Mouse (Mus musculus) C2C12 (cell line): ENCODE measurements around the gene Plet1. TPM values are rescaled to one million over a fixed set of nuclear protein-coding genes. Genes with fewer than 3 reads are reported as not detected.
A peak's percentile ranks its signal among the peaks of the same experiment; 100 is the strongest.

Experiments
- H3K27me3 ChIP-seq: one replicate; pipeline ENCODE4 v1.6.1; 2011; ENCODE audit not compliant: control insufficient read depth, insufficient read depth, insufficient read length
- H3K36me3 ChIP-seq: one replicate; pipeline ENCODE4 v1.6.1; 2011; ENCODE audit not compliant: control insufficient read depth, insufficient read depth
- H3K4me3 ChIP-seq: one replicate; pipeline ENCODE4 v1.5.1; 2011; ENCODE audit warnings: mild to moderate bottlenecking, control low read depth; ENCODE audit not compliant: poor library complexity, insufficient read depth, severe bottlenecking
- H3K79me2 ChIP-seq: one replicate; pipeline ENCODE4 v1.6.1; 2011; ENCODE audit not compliant: control insufficient read depth, insufficient read depth
- H3K79me3 ChIP-seq: one replicate; pipeline ENCODE4 v1.6.1; 2011; ENCODE audit warnings: low read depth, control low read depth
- H3ac ChIP-seq: one replicate; pipeline ENCODE3; 2011; ENCODE audit warnings: low read depth; ENCODE audit not compliant: control insufficient read depth, insufficient read length
- CEBPB ChIP-seq: IDR thresholded peaks from one replicate; pipeline ENCODE4 v1.6.1; 2011; ENCODE audit warnings: low read depth, mild to moderate bottlenecking, control low read depth, moderate library complexity
- CTCF ChIP-seq: IDR thresholded peaks from one replicate; pipeline ENCODE4 v1.5.1; 2011; ENCODE audit not compliant: control insufficient read depth, insufficient read depth, insufficient read length
- FOSL1 ChIP-seq: IDR thresholded peaks from one replicate; pipeline ENCODE4 v1.8.0; 2011; ENCODE audit warnings: mild to moderate bottlenecking, low read length; ENCODE audit not compliant: poor library complexity, insufficient read depth, severe bottlenecking
- MAX ChIP-seq: IDR thresholded peaks from one replicate; pipeline ENCODE4 v1.6.1; 2011; ENCODE audit warnings: mild to moderate bottlenecking, control low read depth
- MYOD1 ChIP-seq: IDR thresholded peaks from one replicate; pipeline ENCODE4 v1.6.1; 2011; ENCODE audit warnings: low read depth; ENCODE audit not compliant: control insufficient read depth, insufficient read length
- MYOG ChIP-seq: IDR thresholded peaks from one replicate; pipeline ENCODE4 v1.6.1; 2011; ENCODE audit not compliant: control insufficient read depth, insufficient read length; ENCODE audit errors: extremely low read depth
- USF1 ChIP-seq: IDR thresholded peaks from one replicate; pipeline ENCODE4 v1.6.1; 2011; ENCODE audit warnings: low read depth, mild to moderate bottlenecking, control low read depth, moderate library complexity
- polyA plus RNA-seq: library from polyadenylated mRNA; unstranded; fragments of >200 nt; fragmentation: generic; extraction: Trizol; gene quantifications from one replicate; pipeline ENCODE4 v1.2.1, GENCODE M21; 2012; ENCODE audit warnings: missing spikeins

The Plet1 gene
- polyA plus RNA-seq, 1 experiment = 0.35 TPM

DNA sequence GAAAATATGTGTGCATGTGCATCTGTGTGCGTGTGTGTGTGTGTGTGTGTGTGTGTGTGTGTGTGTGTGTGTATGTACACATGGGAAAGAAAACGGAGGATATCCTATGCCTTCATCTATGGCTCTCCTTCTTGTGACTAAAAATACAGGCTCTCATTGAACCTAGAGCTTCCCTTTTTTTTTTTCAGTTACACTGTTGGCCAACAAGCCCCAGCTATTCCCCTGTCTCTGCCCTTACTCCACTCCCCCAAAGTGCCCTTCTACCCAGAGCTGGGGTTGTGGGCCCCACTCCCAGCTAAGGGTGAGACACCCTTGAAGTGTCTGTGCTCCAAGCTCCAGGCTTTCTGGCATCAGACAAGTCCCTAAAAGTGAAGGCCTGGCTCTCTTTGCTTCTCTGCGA lies 8.6 kb downstream of the Plet1 start:
- no peaks in the 10 kb centered on the region for H3K27me3 ChIP-seq
- no peaks in the 10 kb centered on the region for H3K79me2 ChIP-seq
- no peak overlapping the region for H3ac ChIP-seq
- no peak overlapping the region for H3K4me3 ChIP-seq
- H3K36me3 ChIP-seq = no peaks in the 10 kb centered on the region
- TF ChIP-seq CEBPB (no peak), FOSL1 (no peak), MYOD1 (no peak), MYOG (no peak), MAX (no peak), USF1 (no peak), CTCF (no peak)
- no peaks in the 10 kb centered on the region for H3K79me3 ChIP-seq

DNA sequence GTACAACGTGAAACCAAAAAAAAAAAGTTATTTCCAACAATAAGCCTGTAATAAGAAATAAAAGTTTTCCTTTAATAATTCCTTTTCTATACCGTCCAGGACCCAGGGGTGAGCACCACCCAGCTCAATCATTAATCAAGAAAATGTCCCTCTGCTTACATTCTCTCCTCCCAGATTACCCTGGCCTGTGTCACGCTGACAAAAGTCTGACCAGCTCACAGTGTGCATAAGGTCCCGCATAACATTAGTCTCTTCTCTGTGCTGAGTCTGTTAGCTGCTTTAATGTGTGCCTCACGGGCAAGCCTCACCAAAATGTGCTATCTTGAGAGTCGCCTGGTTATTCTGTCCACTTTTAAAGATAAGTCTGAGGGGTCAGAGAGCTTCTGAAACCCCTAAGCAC lies 11.1 kb downstream of the Plet1 start:
- no peak overlapping the region for H3K4me3 ChIP-seq
- H3ac ChIP-seq = no peak overlapping the region
- no peaks in the 10 kb centered on the region for H3K79me3 ChIP-seq
- no peaks in the 10 kb centered on the region for H3K36me3 ChIP-seq
- TF ChIP-seq USF1 = no peak
- no peak for TF ChIP-seq FOSL1
- TF ChIP-seq CTCF = no peak
- no peak for TF ChIP-seq MAX
- no peak for TF ChIP-seq CEBPB
- TF ChIP-seq MYOD1 = no peak
- no peak for TF ChIP-seq MYOG
- no peaks in the 10 kb centered on the region for H3K79me2 ChIP-seq
- no peaks in the 10 kb centered on the region for H3K27me3 ChIP-seq

DNA sequence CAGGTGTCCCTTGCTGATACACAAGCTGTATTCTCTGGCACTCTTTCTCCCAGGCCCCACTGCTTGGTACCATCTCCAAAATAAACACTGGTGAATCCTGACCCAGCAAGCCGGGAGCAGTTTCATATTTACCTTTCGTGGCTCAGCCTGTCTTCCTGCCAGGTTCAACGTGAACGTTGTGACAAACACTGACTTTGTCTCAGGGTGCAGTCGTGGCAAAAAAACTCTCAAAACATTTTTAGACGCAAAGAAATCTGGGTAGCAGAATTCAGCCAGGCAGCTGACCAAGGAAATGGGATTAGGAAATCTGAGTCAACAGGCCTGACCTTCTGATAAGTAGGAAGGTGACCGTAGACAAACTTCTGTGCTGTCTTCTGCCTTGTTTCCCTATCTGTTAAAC lies 13.2 kb downstream of the Plet1 start:
- H3ac ChIP-seq = no peak overlapping the region
- H3K27me3 ChIP-seq = no peaks in the 10 kb centered on the region
- H3K4me3 ChIP-seq = no peak overlapping the region
- no peaks in the 10 kb centered on the region for H3K79me2 ChIP-seq
- TF ChIP-seq MAX = no peak
- TF ChIP-seq USF1 = no peak
- no peak for TF ChIP-seq FOSL1
- TF ChIP-seq CTCF = no peak
- no peak for TF ChIP-seq MYOD1
- no peak for TF ChIP-seq CEBPB
- no peak for TF ChIP-seq MYOG
- H3K79me3 ChIP-seq = no peaks in the 10 kb centered on the region
- H3K36me3 ChIP-seq = no peaks in the 10 kb centered on the region

DNA sequence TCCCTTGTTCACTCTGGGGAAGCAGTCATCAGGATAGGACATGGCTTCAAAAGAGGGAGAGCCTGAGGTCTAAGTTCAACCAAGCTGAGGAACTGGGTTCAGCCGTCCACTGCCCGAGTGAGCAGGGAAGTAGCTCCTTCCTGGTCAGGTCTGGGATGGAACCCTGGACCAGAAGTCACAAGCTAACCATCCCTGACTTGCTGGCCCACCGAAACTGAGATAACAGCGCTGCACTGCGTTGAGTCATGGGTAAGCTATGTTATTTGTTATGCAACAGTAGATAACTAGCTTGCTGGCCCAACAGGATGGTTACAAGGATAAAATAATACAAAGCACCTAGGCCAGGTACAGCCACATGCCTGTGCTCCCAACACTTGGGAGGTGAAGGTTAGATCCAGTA lies 21.1 kb downstream of the Plet1 start:
- H3K36me3 ChIP-seq = no peaks in the 10 kb centered on the region
- H3K27me3 ChIP-seq = no peaks in the 10 kb centered on the region
- H3K79me2 ChIP-seq = no peaks in the 10 kb centered on the region
- no peak overlapping the region for H3K4me3 ChIP-seq
- H3ac ChIP-seq = no peak overlapping the region
- H3K79me3 ChIP-seq = no peaks in the 10 kb centered on the region
- no peak for TF ChIP-seq USF1
- no peak for TF ChIP-seq MYOG
- TF ChIP-seq CEBPB = no peak
- no peak for TF ChIP-seq MYOD1
- no peak for TF ChIP-seq MAX
- no peak for TF ChIP-seq CTCF
- TF ChIP-seq FOSL1 = no peak

DNA sequence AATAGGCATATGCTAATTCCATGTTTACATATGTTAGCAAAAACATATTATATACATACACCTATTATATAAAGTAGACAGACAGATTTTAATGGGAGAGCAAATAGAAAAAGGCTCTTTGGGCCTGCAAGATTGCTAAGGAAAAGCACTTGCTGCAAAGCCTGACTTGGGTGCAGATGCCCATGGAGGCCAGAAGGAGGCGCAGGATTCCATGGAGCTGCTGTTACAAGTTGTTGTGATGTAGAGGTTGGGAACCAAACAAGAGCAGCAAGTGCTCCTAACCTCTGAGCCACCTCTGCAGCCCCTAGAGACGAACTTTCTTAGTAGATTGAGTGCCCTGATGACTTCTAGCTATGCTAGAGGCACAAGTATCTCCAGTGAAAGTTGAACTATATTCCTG lies 24.5 kb downstream of the Plet1 start:
- no peak overlapping the region for H3ac ChIP-seq
- no peaks in the 10 kb centered on the region for H3K79me2 ChIP-seq
- TF ChIP-seq MYOD1 (no peak), USF1 (no peak), CTCF (peak; percentile 21)
- no peaks in the 10 kb centered on the region for H3K79me3 ChIP-seq
- no peaks in the 10 kb centered on the region for H3K27me3 ChIP-seq
- H3K36me3 ChIP-seq = no peaks in the 10 kb centered on the region
- no peak overlapping the region for H3K4me3 ChIP-seq

DNA sequence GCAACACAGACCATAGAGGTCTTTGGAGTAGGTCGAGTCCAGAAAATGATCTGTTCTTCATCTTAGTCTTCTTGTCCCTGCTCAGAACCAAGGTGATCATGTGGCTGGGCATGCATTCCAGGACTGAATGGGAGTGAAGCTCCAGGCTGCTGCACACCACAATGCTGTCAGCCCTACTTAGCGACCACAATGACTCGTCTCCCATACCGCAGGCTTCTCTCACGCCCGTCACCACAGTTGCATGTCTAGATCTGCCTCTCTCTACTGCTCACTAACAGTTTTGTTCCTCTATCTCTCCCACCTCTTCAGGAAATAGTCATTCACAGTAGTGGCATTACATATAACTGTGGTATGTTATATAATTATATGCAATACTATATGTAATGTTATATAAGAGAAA lies 26.4 kb downstream of the Plet1 start:
- H3ac ChIP-seq = no peak overlapping the region
- no peaks in the 10 kb centered on the region for H3K79me3 ChIP-seq
- H3K79me2 ChIP-seq = no peaks in the 10 kb centered on the region
- no peaks in the 10 kb centered on the region for H3K36me3 ChIP-seq
- H3K27me3 ChIP-seq = no peaks in the 10 kb centered on the region
- no peak overlapping the region for H3K4me3 ChIP-seq
- TF ChIP-seq FOSL1 (no peak), MAX (no peak), MYOG (no peak), USF1 (no peak), CEBPB (no peak), MYOD1 (no peak), CTCF (no peak)

DNA sequence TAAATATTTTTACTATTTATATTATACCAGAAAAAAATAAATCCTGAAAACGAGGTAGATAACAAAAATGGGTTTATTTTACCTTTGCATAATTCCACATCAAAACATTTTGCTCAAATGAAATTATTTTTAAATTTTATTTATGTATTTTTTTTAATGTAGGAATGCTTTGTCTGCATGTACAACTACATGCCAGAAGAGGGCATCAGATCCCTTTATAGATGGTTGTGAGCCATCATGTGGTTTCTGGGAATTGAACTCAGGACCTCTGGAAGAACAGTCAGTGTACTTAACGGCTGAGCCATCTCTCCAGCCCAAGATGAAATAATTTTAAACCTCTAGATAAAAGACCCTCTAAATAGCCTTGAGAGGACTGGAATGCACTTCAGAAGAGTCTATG lies 27.2 kb downstream of the Plet1 start:
- no peaks in the 10 kb centered on the region for H3K36me3 ChIP-seq
- no peaks in the 10 kb centered on the region for H3K79me3 ChIP-seq
- no peaks in the 10 kb centered on the region for H3K79me2 ChIP-seq
- TF ChIP-seq MYOD1 = no peak
- no peak for TF ChIP-seq MYOG
- no peak for TF ChIP-seq CEBPB
- TF ChIP-seq FOSL1 = no peak
- TF ChIP-seq CTCF = no peak
- TF ChIP-seq MAX = no peak
- no peak for TF ChIP-seq USF1
- no peak overlapping the region for H3K4me3 ChIP-seq
- no peak overlapping the region for H3ac ChIP-seq
- H3K27me3 ChIP-seq = no peaks in the 10 kb centered on the region
